Mouse (Mus musculus) intestine, embryonic 16.5 days (tissue): ENCODE results near the gene Cxcl2. TPM values are rescaled to one million over a fixed set of nuclear protein-coding genes. Genes with fewer than 3 reads are reported as not detected.

Experiments used
- ATAC-seq: fragments of 200-750 bp; cut with Nextera tagmentation; 2 replicates; pipeline ENCODE4 v1.8.0; 2017; ENCODE audit warnings: moderate TSS enrichment, moderate library complexity
- H3K27ac ChIP-seq: fragments of 300-500 bp; sonication (generic); 2 replicates; pipeline ENCODE4 v1.5.1; 2014; ENCODE audit warnings: mild to moderate bottlenecking, low read length
- H3K27me3 ChIP-seq: fragments of 300-500 bp; sonication (generic); replicated peaks from 2 replicates; pipeline ENCODE4 v1.6.1; 2014; ENCODE audit warnings: low read length, control low read depth, mixed read lengths; ENCODE audit not compliant: control insufficient read depth, insufficient read depth
- H3K36me3 ChIP-seq: fragments of 300-500 bp; sonication (generic); 2 replicates; pipeline ENCODE4 v1.6.1; 2014; ENCODE audit warnings: low read length, control low read depth; ENCODE audit not compliant: control insufficient read depth, insufficient read depth
- H3K4me1 ChIP-seq: fragments of 300-500 bp; sonication (generic); 2 replicates; pipeline ENCODE4 v1.6.1; 2014; ENCODE audit warnings: low read length, control low read depth, mixed read lengths; ENCODE audit not compliant: control insufficient read depth, insufficient read depth
- H3K4me2 ChIP-seq: fragments of 300-500 bp; sonication (generic); 2 replicates; pipeline ENCODE4 v1.6.1; 2014; ENCODE audit warnings: low read depth, low read length, control low read depth
- H3K4me3 ChIP-seq: fragments of 300-500 bp; sonication (generic); 2 replicates; pipeline ENCODE4 v1.5.1; 2014; ENCODE audit warnings: mild to moderate bottlenecking, low read length
- H3K9ac ChIP-seq: fragments of 300-500 bp; sonication (generic); 2 replicates; pipeline ENCODE4 v1.6.1; 2014; ENCODE audit warnings: low read depth, low read length
- H3K9me3 ChIP-seq: fragments of 300-500 bp; sonication (generic); 2 replicates; pipeline ENCODE4 v1.6.1; 2016; ENCODE audit warnings: low read length, control low read depth; ENCODE audit not compliant: control insufficient read depth
- WGBS: fragments of 180-500 bp; shearing (Covaris S2); extraction: QIAGEN DNeasy Blood & Tissue Kit; methylation state at CpG from one replicate; pipeline ENCODE4 v1.1.7; 2014; 5-methylcytosine and 5-hydroxymethylcytosine counted together
- polyA plus RNA-seq: library from polyadenylated mRNA; unstranded; fragments of >200 nt; fragmentation: Nextera tagmentation; extraction: Ambion mirVana; gene quantifications from 2 replicates; pipeline ENCODE4 v1.2.1, GENCODE M21; 2015

Cxcl2 gene
- polyA plus RNA-seq, 1 experiment from 2014 or later, result not detected

GRCm38 (mm10) chr5:90919495-90919894 lies 15.8 kb downstream of the Cxcl2 start:
- H3K9ac ChIP-seq, result no peak overlapping the region
- H3K9me3 ChIP-seq, result no peaks in the 10 kb centered on the region
- WGBS, result 77% methylated on average over 2 of the region's 2 CpGs
- no peak overlapping the region for H3K27ac ChIP-seq
- ATAC-seq, result no peak
- H3K4me2 ChIP-seq, result no peak overlapping the region
- no peaks in the 10 kb centered on the region for H3K27me3 ChIP-seq
- H3K36me3 ChIP-seq, result no peaks in the 10 kb centered on the region
- H3K4me3 ChIP-seq, result no peak overlapping the region
- H3K4me1 ChIP-seq, result no peaks in the 10 kb centered on the region

DNA sequence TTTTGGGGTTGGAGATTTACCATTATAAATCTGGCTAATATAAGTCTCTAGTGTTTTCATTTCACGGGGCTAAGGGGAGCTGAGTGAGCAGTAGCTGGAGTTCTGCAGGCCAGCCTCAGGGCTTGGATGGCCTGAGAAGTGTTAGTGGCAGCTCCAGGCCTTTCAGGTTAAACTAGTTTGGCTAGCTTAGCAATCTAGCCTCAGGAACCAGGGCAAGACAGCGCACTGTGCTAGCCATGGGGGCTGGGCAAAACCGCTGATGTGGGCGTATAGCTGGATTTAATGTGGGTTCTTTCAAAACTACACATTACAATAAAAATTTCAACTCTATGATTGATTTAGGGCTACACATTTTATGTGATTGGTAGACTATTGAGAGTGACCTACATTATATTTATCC lies 19.3 kb downstream of the Cxcl2 start:
- Histone ChIP-seq H3K27ac (no peak overlapping the region), H3K4me2 (no peak overlapping the region), H3K4me3 (no peak overlapping the region), H3K9me3 (no peaks in the 10 kb centered on the region), H3K9ac (no peak overlapping the region), H3K4me1 (no peaks in the 10 kb centered on the region), H3K36me3 (no peaks in the 10 kb centered on the region), H3K27me3 (no peaks in the 10 kb centered on the region)
- ATAC-seq, result no peak
- WGBS, result 89% methylated on average over 4 of the region's 4 CpGs

GRCm38 (mm10) chr5:90930546-90930945 lies 26.9 kb downstream of the Cxcl2 start:
- peak overlapping the region; percentile 97 for H3K9ac ChIP-seq
- peak overlapping the region; percentile 63 for H3K4me2 ChIP-seq
- H3K4me3 ChIP-seq, result peak overlapping the region; percentile 77
- H3K27ac ChIP-seq, result peak overlapping the region; percentile 98
- peaks cover 3% of the 10 kb centered on the region; the same call in 1 of the 2 replicates for H3K36me3 ChIP-seq
- H3K27me3 ChIP-seq, result no peaks in the 10 kb centered on the region
- H3K4me1 ChIP-seq, result no peaks in the 10 kb centered on the region
- H3K9me3 ChIP-seq, result no peaks in the 10 kb centered on the region
- 34% methylated on average over 2 of the region's 2 CpGs for WGBS
- peak; percentile 31 for ATAC-seq

DNA sequence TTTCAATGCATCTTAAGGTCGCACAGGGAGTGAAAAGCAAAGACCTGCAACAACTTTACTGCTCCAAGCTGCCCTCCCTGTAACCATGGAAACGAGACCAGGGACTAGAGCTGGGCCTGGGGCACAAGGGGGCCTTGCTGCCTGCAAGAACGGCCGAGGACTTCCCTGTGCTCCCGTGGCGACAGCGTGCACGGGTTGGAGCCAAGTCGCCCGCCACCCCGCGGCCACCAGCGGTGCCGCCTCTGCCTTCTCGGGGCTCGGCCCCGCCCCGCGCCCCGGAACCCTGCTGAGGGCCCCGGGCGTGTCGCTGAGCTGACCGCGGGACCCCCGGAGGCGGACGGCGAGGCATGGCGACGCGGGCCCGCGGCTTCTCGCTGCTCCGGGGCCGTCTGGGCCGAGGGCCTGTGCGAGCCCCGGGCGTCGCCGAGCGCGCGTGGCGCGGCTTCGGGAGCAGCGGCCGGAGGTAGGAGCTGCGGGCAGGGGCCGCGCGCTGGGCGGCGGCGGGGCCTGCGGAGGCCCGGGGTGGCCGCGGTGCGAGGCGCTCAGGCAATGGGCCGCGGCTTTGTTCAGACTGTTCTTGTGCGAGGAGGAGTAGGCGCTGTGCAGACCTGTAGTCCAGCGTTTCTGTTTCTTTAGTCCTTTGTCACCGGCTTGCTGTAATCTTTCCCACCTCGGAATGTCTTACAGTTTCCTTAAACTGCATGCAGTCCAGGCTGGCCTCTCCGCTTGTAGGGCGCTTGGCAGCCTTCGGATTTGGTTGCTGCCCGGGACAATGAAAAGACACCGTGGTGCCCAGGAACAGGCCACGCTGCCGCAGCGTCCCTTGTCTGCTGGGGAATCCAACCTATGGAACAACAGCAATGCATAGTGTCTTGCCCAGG lies 27.5 kb downstream of the Cxcl2 start, which contains the start of gene Mthfd2l:
TSS of gene Mthfd2l (plus strand) at position 147 of the 881 bp plus-strand sequence.
- Histone ChIP-seq H3K4me1 (no peaks in the 10 kb centered on the region), H3K27me3 (no peaks in the 10 kb centered on the region), H3K4me2 (peak within 1 kb of the TSS; percentile 63), H3K9ac (peak within 1 kb of the TSS; percentile 97), H3K9me3 (no peaks in the 10 kb centered on the region), H3K4me3 (peak within 1 kb of the TSS; percentile 77), H3K36me3 (peaks cover 3% of the 10 kb centered on the region; the same call in 1 of the 2 replicates), H3K27ac (peak within 1 kb of the TSS; percentile 98)
- WGBS, result under 1% methylated on average over 78 of the region's 79 CpGs
- peak; percentile 99 for ATAC-seq

DNA sequence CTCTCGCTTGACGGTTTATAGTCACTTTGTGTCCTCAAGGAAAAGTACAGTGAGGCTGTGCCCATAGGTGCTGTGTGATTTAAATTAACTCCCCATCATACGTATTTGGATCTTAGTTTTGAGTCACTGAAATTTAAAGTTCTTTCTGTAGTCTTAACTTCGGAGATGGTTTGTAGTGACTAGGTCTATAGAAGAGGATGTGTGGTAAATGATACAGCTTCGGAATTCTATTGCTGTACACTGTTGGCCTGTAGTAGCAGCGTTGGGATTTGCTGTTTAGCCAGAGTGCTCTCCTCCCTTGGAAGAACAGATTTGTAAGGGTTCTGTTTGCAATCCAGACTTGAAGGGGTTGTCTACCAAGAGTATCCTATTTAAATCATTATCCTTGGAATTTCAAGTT lies 28.2 kb downstream of the Cxcl2 start:
- peak; percentile 9 for ATAC-seq
- H3K27ac ChIP-seq, result peak overlapping the region; percentile 98
- WGBS, result 4% methylated on average over 6 of the region's 6 CpGs
- H3K4me3 ChIP-seq, result peak overlapping the region; percentile 77
- peak overlapping the region; percentile 63 for H3K4me2 ChIP-seq
- no peaks in the 10 kb centered on the region for H3K4me1 ChIP-seq
- H3K9ac ChIP-seq, result peak overlapping the region; percentile 97
- peaks cover 3% of the 10 kb centered on the region; the same call in 1 of the 2 replicates for H3K36me3 ChIP-seq
- H3K27me3 ChIP-seq, result no peaks in the 10 kb centered on the region
- no peaks in the 10 kb centered on the region for H3K9me3 ChIP-seq

DNA sequence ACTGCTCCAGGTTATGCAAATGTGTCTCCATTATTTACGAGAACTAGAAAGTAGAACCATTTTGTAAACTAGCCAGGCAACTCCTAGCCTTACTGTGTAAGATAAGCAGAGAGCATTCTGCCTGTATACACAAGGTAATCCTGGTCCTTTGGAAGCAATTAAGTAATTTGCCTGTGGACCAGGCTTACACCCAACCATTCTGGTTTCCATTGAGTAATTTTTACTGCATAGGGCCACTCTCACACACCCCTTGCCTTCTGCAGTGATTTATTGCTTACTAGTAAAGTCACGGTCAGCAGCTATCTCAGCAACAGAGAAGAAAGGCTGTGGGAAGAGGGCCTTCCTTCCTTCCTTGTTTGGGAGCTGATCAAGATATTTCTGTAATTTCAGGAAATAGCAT lies 33.0 kb downstream of the Cxcl2 start:
- WGBS, result 37% methylated on average over 2 of the region's 2 CpGs
- peak; percentile 97 for ATAC-seq
- Histone ChIP-seq H3K9me3 (no peaks in the 10 kb centered on the region), H3K27me3 (no peaks in the 10 kb centered on the region), H3K27ac (no peak overlapping the region), H3K36me3 (peaks cover 3% of the 10 kb centered on the region; the same call in 1 of the 2 replicates), H3K4me1 (no peaks in the 10 kb centered on the region), H3K9ac (no peak overlapping the region), H3K4me3 (no peak overlapping the region), H3K4me2 (no peak overlapping the region)

GRCm38 (mm10) chr5:90945453-90945852 lies 41.8 kb downstream of the Cxcl2 start:
- Histone ChIP-seq H3K4me2 (no peak overlapping the region), H3K4me1 (no peaks in the 10 kb centered on the region), H3K27ac (no peak overlapping the region), H3K36me3 (no peaks in the 10 kb centered on the region), H3K4me3 (no peak overlapping the region), H3K27me3 (no peaks in the 10 kb centered on the region), H3K9me3 (no peaks in the 10 kb centered on the region), H3K9ac (no peak overlapping the region)
- WGBS, result 90% methylated on average over 2 of the region's 2 CpGs
- ATAC-seq, result no peak

DNA sequence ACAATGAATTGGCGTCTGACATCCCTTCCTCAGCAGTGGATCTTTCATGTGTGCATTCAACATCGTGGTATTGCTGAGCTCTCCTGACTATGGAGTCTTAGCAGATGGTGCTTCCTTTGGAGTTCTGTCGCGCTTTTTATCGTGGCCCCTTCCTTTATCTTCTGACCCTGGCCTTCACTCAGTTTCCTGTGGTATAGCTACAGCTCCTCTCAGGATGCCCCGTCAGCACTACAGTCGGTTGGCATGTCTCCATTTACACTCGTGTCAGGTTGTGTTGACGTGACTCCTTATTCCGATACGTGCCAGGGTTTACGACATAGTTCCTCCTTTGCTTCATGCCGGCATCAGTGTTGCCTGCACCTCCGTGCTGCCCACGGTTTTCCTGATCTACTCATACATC lies 45.8 kb downstream of the Cxcl2 start:
- Histone ChIP-seq H3K9me3 (no peaks in the 10 kb centered on the region), H3K36me3 (no peaks in the 10 kb centered on the region), H3K27ac (no peak overlapping the region), H3K27me3 (no peaks in the 10 kb centered on the region), H3K4me3 (no peak overlapping the region), H3K9ac (no peak overlapping the region), H3K4me1 (no peaks in the 10 kb centered on the region), H3K4me2 (no peak overlapping the region)
- ATAC-seq, result no peak
- WGBS, result 84% methylated on average over 15 of the region's 15 CpGs

DNA sequence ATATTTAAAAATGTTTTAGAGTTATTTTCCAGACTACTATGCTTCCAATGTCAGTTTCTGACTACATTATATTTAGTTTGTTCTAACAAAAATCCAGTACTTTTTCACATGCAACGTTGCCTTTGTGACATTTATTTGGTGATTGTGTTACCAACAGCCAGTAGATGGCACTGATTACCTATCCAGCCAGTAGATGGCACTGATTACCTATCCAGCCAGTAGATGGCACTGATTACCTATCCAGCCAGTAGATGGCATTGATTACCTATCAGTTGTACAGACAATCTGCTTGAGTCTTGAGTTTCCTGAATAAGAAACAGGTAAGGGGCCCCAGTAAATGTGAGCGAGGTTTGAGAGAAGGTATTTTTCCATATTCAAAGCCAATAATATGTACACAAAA lies 47.8 kb downstream of the Cxcl2 start:
- ATAC-seq, result no peak
- H3K27me3 ChIP-seq, result no peaks in the 10 kb centered on the region
- H3K9ac ChIP-seq, result no peak overlapping the region
- 33% methylated on average over 2 of the region's 2 CpGs for WGBS
- no peak overlapping the region for H3K27ac ChIP-seq
- H3K9me3 ChIP-seq, result no peaks in the 10 kb centered on the region
- H3K4me2 ChIP-seq, result no peak overlapping the region
- H3K4me1 ChIP-seq, result no peaks in the 10 kb centered on the region
- no peak overlapping the region for H3K4me3 ChIP-seq
- H3K36me3 ChIP-seq, result no peaks in the 10 kb centered on the region
